Mouse (Mus musculus): ENCODE measurements at regions not wholly inside any gene's neighbourhood (a gene's known extent, or its start where the extent isn't known, plus 50 kb on each side); places are given as distances from the start of the nearest gene placed in this dataset.

GRCm38 (mm10) chr16:76635169-76635568 is 261.5 kb upstream of the Nrip1 start:
- TF ChIP-seq ZNF384 (IDR thresholded peaks at IDR 0.05; ENCODE audit: low read depth, low read length) (no peak), CHD2 (IDR thresholded peaks at IDR 0.05; ENCODE audit: low read depth, low read length) (no peak), HCFC1 (IDR thresholded peaks at IDR 0.05; ENCODE audit: borderline replicate concordance, insufficient read depth, low read length) (no peak), ZC3H11A (IDR thresholded peaks at IDR 0.05; ENCODE audit: borderline replicate concordance, low read depth, low read length) (no peak), MAFK (IDR thresholded peaks at IDR 0.05; ENCODE audit: insufficient read depth, low read depth, low read length) (no peak)

Measured in ES-E14 (cell line).